Mouse (Mus musculus) C2C12 (cell line): ENCODE data around the gene Suco.

Experiments used
- CTCF ChIP-seq: IDR thresholded peaks from one replicate; pipeline ENCODE4 v1.5.1; 2011; ENCODE audit not compliant: control insufficient read depth, insufficient read depth, insufficient read length
- MAX ChIP-seq: IDR thresholded peaks from one replicate; pipeline ENCODE4 v1.6.1; 2011; ENCODE audit warnings: mild to moderate bottlenecking, control low read depth

DNA sequence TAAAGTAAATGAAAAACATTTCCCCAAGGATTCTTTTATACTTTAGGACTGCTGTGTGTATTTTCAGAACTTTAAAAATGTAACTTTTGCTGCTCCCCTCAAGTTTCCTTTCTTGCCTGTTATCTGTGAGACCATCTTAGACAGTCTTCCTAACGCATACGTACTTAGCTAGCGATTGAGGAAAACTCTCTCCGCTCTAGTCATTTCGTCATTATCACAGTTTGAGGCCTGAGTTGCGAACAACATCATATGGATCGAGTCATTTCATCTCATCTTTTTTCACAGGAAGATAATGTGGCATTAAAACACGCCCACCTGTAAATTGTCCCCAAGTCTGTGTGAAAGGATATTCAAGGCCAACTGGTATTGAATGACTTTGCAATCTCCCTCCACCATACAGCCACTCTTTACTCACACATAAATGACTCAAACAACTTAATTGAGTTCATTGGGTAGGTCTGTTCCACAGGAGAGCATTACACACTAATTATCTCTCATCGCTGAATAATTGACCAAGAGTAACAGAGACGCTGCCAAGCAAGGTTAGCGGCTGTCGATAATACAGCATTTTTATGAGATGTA is 11.3 kb upstream of the Suco start:
- TF ChIP-seq CTCF (no peak), MAX (no peak)
